In genomic region chr10:118501571-118501970, GRCm38 (mm10) we compare ENCODE assay signal across 22 mouse cellular contexts.
"Had no signal": no experiment of that assay in that cellular context is flagged by ENCODE, and none has a peak within 500 bp of the region (broad histone marks: within the 10 kb centered on the region; RNA-seq: fewer than 3 reads in every experiment).

No protein-coding gene starts in this region.

- H3K9ac ChIP-seq: intestine, embryonic 15.5 days; kidney, embryonic 15.5 days; liver, embryonic 14.5 days; midbrain, embryonic 13.5 days; neural tube, embryonic 13.5 days had no signal

- ATAC-seq: intestine, embryonic 15.5 days; midbrain, embryonic 13.5 days; midbrain, embryonic 16.5 days had no signal

- H3K4me1 ChIP-seq: intestine, embryonic 15.5 days; kidney, embryonic 15.5 days had no signal

- H3K27me3 ChIP-seq: intestine, embryonic 15.5 days; kidney, embryonic 15.5 days; midbrain, embryonic 13.5 days; neural tube, embryonic 13.5 days had no signal

- H3K4me3 ChIP-seq: intestine, embryonic 15.5 days; kidney, embryonic 15.5 days; left cerebral cortex, adult 2 months; midbrain, embryonic 13.5 days; myocyte; neural tube, embryonic 13.5 days had no signal

- H3K27ac ChIP-seq: intestine, embryonic 15.5 days; kidney, embryonic 15.5 days; left cerebral cortex, adult 2 months; liver, embryonic 14.5 days; macrophage; midbrain, embryonic 13.5 days; neural tube, embryonic 13.5 days had no signal

- H3K4me2 ChIP-seq: intestine, embryonic 15.5 days; kidney, embryonic 15.5 days; liver, embryonic 11.5 days; midbrain, embryonic 13.5 days; neural tube, embryonic 13.5 days had no signal

- H3K9me3 ChIP-seq: intestine, embryonic 15.5 days; kidney, embryonic 15.5 days; midbrain, embryonic 13.5 days; neural tube, embryonic 13.5 days had no signal

- H3K36me3 ChIP-seq: intestine, embryonic 15.5 days; kidney, embryonic 15.5 days; midbrain, embryonic 13.5 days; neural tube, embryonic 13.5 days had no signal

- DNase-seq: kidney, adult 11 months; kidney, adult 8-10 months; kidney, postnatal 10 days; kidney, postnatal 36 days; layer of hippocampus, postnatal 36 days; lung, adult 18-20 months; lung, postnatal 14 days; right cerebral cortex, adult 18-20 months; right cerebral cortex, postnatal 14 days; right cerebral cortex, postnatal 4 days; thymus, adult 18-20 months; thymus, postnatal 36 days had no signal
